Mouse (Mus musculus): ENCODE results near the gene Hoxb5.

GRCm38 (mm10) chr11:96319910-96320309, 16.8 kb downstream of the Hoxb5 start:
- TF ChIP-seq CTCF (IDR thresholded peaks at IDR 0.05; ENCODE audit: low read depth) (no peak), EP300 (optimal IDR thresholded peaks at IDR 0.05) (no peak)

Measured in stomach, postnatal 0 days (tissue).